Mouse (Mus musculus) neural tube, embryonic 11.5 days (tissue): ENCODE data around the gene Map4k1. TPM values are rescaled to one million over a fixed set of nuclear protein-coding genes. Genes with fewer than 3 reads are reported as not detected.

Experiments used
- ATAC-seq: fragments of 200-750 bp; cut with Nextera tagmentation; 2 replicates; pipeline ENCODE4 v1.8.0; 2017; ENCODE audit warnings: moderate number of reproducible peaks, mild to moderate bottlenecking, moderate TSS enrichment, moderate library complexity; ENCODE audit not compliant: insufficient read depth, low FRiP score, low TSS enrichment
- DNase-seq: peaks from one replicate; pipeline ENCODE4 v3.0.0-alpha.2; 2015; ENCODE audit warnings: low spot score
- H3K27ac ChIP-seq: fragments of 300-500 bp; sonication (generic); 2 replicates; pipeline ENCODE4 v1.5.1; 2014; ENCODE audit warnings: low read depth, mild to moderate bottlenecking, low read length
- H3K27me3 ChIP-seq: fragments of 300-500 bp; sonication (generic); 2 replicates; pipeline ENCODE4 v1.6.1; 2014; ENCODE audit warnings: mild to moderate bottlenecking, low read length, mixed read lengths; ENCODE audit not compliant: control insufficient read depth, insufficient read depth
- H3K36me3 ChIP-seq: fragments of 300-500 bp; sonication (generic); 2 replicates; pipeline ENCODE4 v1.6.1; 2014; ENCODE audit warnings: mild to moderate bottlenecking, low read length, moderate library complexity, mixed read lengths; ENCODE audit not compliant: control insufficient read depth, insufficient read depth
- H3K4me1 ChIP-seq: fragments of 300-500 bp; sonication (generic); 2 replicates; pipeline ENCODE4 v1.6.1; 2014; ENCODE audit warnings: low read length, mixed read lengths; ENCODE audit not compliant: control insufficient read depth, insufficient read depth
- H3K4me2 ChIP-seq: fragments of 300-500 bp; sonication (generic); 2 replicates; pipeline ENCODE4 v1.6.1; 2014; ENCODE audit warnings: low read depth, mild to moderate bottlenecking, moderate library complexity
- H3K4me3 ChIP-seq: fragments of 300-500 bp; sonication (generic); 2 replicates; pipeline ENCODE4 v1.5.1; 2014; ENCODE audit warnings: low read depth, low read length
- H3K9ac ChIP-seq: fragments of 300-500 bp; sonication (generic); 2 replicates; pipeline ENCODE4 v1.6.1; 2014; ENCODE audit warnings: mild to moderate bottlenecking, low read length
- H3K9me3 ChIP-seq: fragments of 300-500 bp; sonication (generic); 2 replicates; pipeline ENCODE4 v1.6.1; 2016; ENCODE audit warnings: low read length; ENCODE audit not compliant: control insufficient read depth
- WGBS: fragments of 180-500 bp; shearing (Covaris S2); extraction: QIAGEN DNeasy Blood & Tissue Kit; methylation state at CpG from one replicate; pipeline ENCODE4 v1.1.7; 2014; 5-methylcytosine and 5-hydroxymethylcytosine counted together
- polyA plus RNA-seq: library from polyadenylated mRNA; unstranded; fragments of >200 nt; fragmentation: Nextera tagmentation; extraction: Ambion mirVana; gene quantifications from 2 replicates; pipeline ENCODE4 v1.2.1, GENCODE M21; 2014

Map4k1 gene
- polyA plus RNA-seq, 1 experiment from 2014 or later = 6.2 TPM

GRCm38 (mm10) chr7:29000651-29001605 lies 19.1 kb downstream of the Map4k1 start:
- Histone ChIP-seq H3K4me1 (no peaks in the 10 kb centered on the region), H3K27ac (0 out of 2 replicates have a peak overlapping the region, but pooled peaks have one; percentile 31), H3K27me3 (no peaks in the 10 kb centered on the region), H3K9me3 (no peaks in the 10 kb centered on the region), H3K9ac (peak overlapping the region; percentile 82), H3K4me3 (peak overlapping the region; percentile 47), H3K4me2 (peak overlapping the region; percentile 84), H3K36me3 (no peaks in the 10 kb centered on the region)
- ATAC-seq (peak; percentile 75), DNase-seq (peak; percentile 84)
- 5% methylated on average over 43 of the region's 43 CpGs for WGBS

GRCm38 (mm10) chr7:29007224-29008101 lies 25.6 kb downstream of the Map4k1 start:
- no peaks in the 10 kb centered on the region for H3K9me3 ChIP-seq
- no peak for ATAC-seq
- 82% methylated on average over 9 of the region's 9 CpGs for WGBS

DNA sequence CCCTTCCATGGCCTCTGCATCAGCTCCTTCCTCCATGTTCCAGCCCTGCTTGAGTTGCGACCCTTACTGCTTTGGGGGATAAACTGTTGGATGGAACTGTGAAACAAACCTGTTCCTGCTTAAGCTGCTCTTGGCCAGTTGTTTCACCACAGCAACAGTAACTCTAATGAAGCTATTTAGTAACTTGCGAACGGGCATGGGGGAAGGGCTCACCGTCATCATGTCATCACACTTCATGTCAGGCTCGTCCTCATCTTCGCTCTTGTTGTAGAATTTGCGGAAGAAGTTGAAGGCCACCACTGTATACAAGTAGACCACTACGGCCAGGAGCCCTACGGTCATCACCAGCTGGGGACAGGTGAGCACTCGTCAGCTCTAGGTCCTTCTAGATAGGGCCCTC lies 26.3 kb downstream of the Map4k1 start:
- H3K27me3 ChIP-seq = no peaks in the 10 kb centered on the region
- no peaks in the 10 kb centered on the region for H3K4me1 ChIP-seq
- DNase-seq = no peak
- WGBS = 91% methylated on average over 10 of the region's 10 CpGs
- no peak overlapping the region for H3K9ac ChIP-seq
- H3K27ac ChIP-seq = no peak overlapping the region
- no peak for ATAC-seq
- H3K36me3 ChIP-seq = no peaks in the 10 kb centered on the region
- H3K4me3 ChIP-seq = no peak overlapping the region
- H3K4me2 ChIP-seq = no peak overlapping the region
- no peaks in the 10 kb centered on the region for H3K9me3 ChIP-seq

More at GRCm38 (mm10) chr7:29007224-29008101, 25.6 kb downstream of the Map4k1 start:
- no peaks in the 10 kb centered on the region for H3K36me3 ChIP-seq
- no peak overlapping the region for H3K4me3 ChIP-seq
- no peak overlapping the region for H3K9ac ChIP-seq
- DNase-seq = no peak
- no peaks in the 10 kb centered on the region for H3K27me3 ChIP-seq
- no peaks in the 10 kb centered on the region for H3K4me1 ChIP-seq
- H3K4me2 ChIP-seq = no peak overlapping the region
- H3K27ac ChIP-seq = no peak overlapping the region

DNA sequence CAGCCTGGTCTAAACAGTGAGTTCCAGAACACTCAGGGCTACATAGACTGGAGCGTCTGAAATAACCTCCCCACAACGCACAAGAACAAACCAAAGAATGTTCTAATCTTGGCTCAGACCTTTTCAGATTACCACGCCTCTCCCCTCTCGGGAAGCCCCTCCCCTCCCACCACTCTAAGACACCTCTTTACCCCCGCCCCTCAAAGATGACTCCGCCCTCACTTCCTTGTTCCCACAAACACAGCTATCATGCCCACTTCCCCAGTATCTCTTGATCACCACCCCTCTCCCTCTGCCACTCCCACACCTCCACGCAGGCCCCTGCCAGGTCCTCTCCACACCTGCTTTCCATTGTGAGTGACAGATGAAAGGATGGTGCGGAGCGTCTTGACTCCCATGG lies 26.9 kb downstream of the Map4k1 start:
- Histone ChIP-seq H3K27me3 (no peaks in the 10 kb centered on the region), H3K4me1 (no peaks in the 10 kb centered on the region), H3K4me2 (no peak overlapping the region), H3K27ac (no peak overlapping the region), H3K4me3 (no peak overlapping the region), H3K36me3 (no peaks in the 10 kb centered on the region), H3K9ac (no peak overlapping the region), H3K9me3 (no peaks in the 10 kb centered on the region)
- WGBS = 85% methylated on average over 9 of the region's 9 CpGs
- ATAC-seq = no peak
- no peak for DNase-seq

- Histone ChIP-seq H3K27ac (no peak overlapping the region), H3K36me3 (no peaks in the 10 kb centered on the region), H3K4me2 (no peak overlapping the region), H3K9ac (no peak overlapping the region), H3K9me3 (peaks cover 4% of the 10 kb centered on the region; the same call in 1 of the 2 replicates), H3K4me3 (no peak overlapping the region), H3K4me1 (no peaks in the 10 kb centered on the region), H3K27me3 (peaks cover 25% of the 10 kb centered on the region)
- DNase-seq (no peak), ATAC-seq (no peak)
- WGBS = 96% methylated on average over 1 of the region's 1 CpGs
Measured at GRCm38 (mm10) chr7:29014984-29015383, 33.1 kb downstream of the Map4k1 start.

DNA sequence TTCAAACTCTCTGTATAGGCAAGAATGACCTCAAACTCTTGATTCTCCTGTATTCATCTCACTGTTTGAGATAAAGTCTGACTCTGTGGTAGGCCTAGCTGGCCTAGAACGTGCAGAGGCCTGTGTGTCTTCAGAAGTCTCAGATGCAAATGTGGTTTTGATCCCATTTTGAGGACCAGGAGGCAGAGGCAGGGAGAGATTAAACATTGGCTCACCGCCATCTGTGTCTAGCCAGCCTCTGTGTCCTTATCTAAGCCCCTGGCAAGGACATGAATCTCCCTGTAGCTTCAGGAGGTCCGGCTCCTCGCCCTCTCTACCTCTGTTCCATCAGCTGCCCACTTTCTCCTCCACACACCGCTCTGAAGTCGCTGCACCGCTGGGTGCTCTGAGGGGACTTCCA lies 34.6 kb downstream of the Map4k1 start:
- Histone ChIP-seq H3K4me2 (no peak overlapping the region), H3K9me3 (peaks cover 4% of the 10 kb centered on the region; the same call in 1 of the 2 replicates), H3K4me1 (no peaks in the 10 kb centered on the region), H3K27ac (no peak overlapping the region), H3K36me3 (no peaks in the 10 kb centered on the region), H3K4me3 (no peak overlapping the region), H3K27me3 (peaks cover 32% of the 10 kb centered on the region), H3K9ac (no peak overlapping the region)
- ATAC-seq (no peak), DNase-seq (no peak)
- 85% methylated on average over 7 of the region's 7 CpGs for WGBS

GRCm38 (mm10) chr7:29017222-29017621 lies 35.4 kb downstream of the Map4k1 start:
- H3K4me2 ChIP-seq = no peak overlapping the region
- H3K4me1 ChIP-seq = no peaks in the 10 kb centered on the region
- no peak for ATAC-seq
- H3K4me3 ChIP-seq = no peak overlapping the region
- peaks cover 4% of the 10 kb centered on the region; the same call in 1 of the 2 replicates for H3K9me3 ChIP-seq
- peak overlapping the region; percentile 10; the same call in 1 of the 2 replicates for H3K27ac ChIP-seq
- DNase-seq = no peak
- no peaks in the 10 kb centered on the region for H3K36me3 ChIP-seq
- no peak overlapping the region for H3K9ac ChIP-seq
- whole genome bisulfite sequencing = 88% methylated on average over 7 of the region's 7 CpGs
- H3K27me3 ChIP-seq = peaks cover 32% of the 10 kb centered on the region

DNA sequence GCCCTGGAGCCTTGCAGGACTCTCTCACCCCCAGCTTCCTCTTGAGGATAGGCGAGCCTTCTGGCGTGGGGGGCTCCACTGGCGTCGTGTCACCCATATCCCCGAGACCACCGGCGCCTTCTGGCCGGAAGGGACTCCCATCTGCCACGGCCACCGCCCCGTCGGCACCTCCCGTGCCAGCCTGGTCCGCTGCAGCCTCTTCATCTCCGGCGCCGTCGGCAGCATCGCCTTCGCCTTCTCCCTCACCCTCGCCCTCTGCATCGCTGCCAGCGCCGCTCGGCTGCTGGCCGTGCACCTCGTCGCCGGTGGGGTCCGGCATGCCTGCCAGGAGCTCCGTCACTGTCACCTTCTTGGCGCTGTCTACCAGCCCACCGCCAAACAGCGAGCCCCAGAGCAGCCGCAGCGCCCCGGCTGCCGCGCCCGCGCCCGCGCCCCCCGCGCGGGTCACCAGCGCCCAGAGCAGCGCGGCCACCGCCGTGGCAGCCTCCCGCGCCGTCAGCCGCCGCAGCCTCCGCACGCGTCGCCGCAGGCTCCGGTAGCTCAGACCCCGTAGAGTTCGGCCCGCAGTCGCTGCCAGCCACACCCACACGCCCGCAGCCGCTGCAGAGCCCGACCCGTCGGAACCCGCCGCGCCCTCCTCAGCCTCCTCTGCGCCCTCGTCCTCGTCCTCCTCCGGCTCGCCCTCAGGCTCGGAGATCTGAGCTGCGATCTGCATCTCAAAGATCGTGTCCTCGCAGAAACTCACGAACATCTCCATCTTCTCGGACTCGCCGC lies 37.8 kb downstream of the Map4k1 start:
- WGBS = 4% methylated on average over 84 of the region's 88 CpGs
- H3K4me1 ChIP-seq = no peaks in the 10 kb centered on the region
- H3K4me2 ChIP-seq = peak overlapping the region; percentile 61
- peaks cover 32% of the 10 kb centered on the region for H3K27me3 ChIP-seq
- no peaks in the 10 kb centered on the region for H3K36me3 ChIP-seq
- no peak overlapping the region for H3K27ac ChIP-seq
- H3K4me3 ChIP-seq = peak overlapping the region; percentile 37
- no peak for DNase-seq
- ATAC-seq = no peak
- peaks cover 4% of the 10 kb centered on the region; the same call in 1 of the 2 replicates for H3K9me3 ChIP-seq
- H3K9ac ChIP-seq = peak overlapping the region; percentile 41; the same call in 1 of the 2 replicates
